Mouse (Mus musculus): ENCODE data around the gene Scpep1.

- no peak for TF ChIP-seq POLR2A (IDR thresholded peaks at IDR 0.05; ENCODE audit: extremely low read depth, insufficient read depth, low read length)
- no peak for TF ChIP-seq CTCF (IDR thresholded peaks at IDR 0.05; ENCODE audit: extremely low read depth, insufficient read depth, low read length)
Observed at GRCm38 (mm10) chr11:89001569-89001968, 46.3 kb upstream of the Scpep1 start.
